Mouse (Mus musculus): ENCODE data around the gene Olfm1. TPM values are rescaled to one million over a fixed set of nuclear protein-coding genes. Genes with fewer than 3 reads are reported as not detected.

Gene Olfm1
- polyA plus RNA-seq (2015; fragmentation: Nextera tagmentation; extraction: Ambion mirVana) = 320 and 328 TPM in 2 replicates

GRCm38 (mm10) chr2:28192821-28193689, at the start of gene Olfm1:
Gene Olfm1, plus strand, starts transcription at chr2:28192992.
- H3K4me1 ChIP-seq (ENCODE audit: control insufficient read depth, insufficient read depth, low read depth, low read length) = peaks cover 29% of the 10 kb centered on the region
- no peaks in the 10 kb centered on the region for H3K36me3 ChIP-seq (ENCODE audit: control insufficient read depth, insufficient read depth, low read length)
- peak; percentile 84 for ATAC-seq
- peak within 1 kb of the TSS; percentile 70 for H3K4me2 ChIP-seq (ENCODE audit: low read length)
- H3K27me3 ChIP-seq (replicated peaks; ENCODE audit: control insufficient read depth, insufficient read depth, low read length) = no peaks in the 10 kb centered on the region; the same call in 1 of the 2 replicates
- H3K9ac ChIP-seq (ENCODE audit: low read depth, low read length) = peak within 1 kb of the TSS; percentile 91
- peak within 1 kb of the TSS; percentile 90 for H3K27ac ChIP-seq (ENCODE audit: low read depth, low read length)
- H3K4me3 ChIP-seq (ENCODE audit: low read length) = peak within 1 kb of the TSS; percentile 82
- H3K9me3 ChIP-seq (ENCODE audit: control insufficient read depth, low read length) = no peaks in the 10 kb centered on the region
- under 1% methylated on average over 59 of the region's 76 CpGs for WGBS

GRCm38 (mm10) chr2:28143417-28144045, 49.3 kb upstream of the Olfm1 start:
- ATAC-seq = no peak
- Histone ChIP-seq H3K4me2 (ENCODE audit: low read length) (no peak overlapping the region), H3K4me3 (ENCODE audit: low read length) (no peak overlapping the region), H3K9ac (ENCODE audit: low read depth, low read length) (no peak overlapping the region), H3K9me3 (ENCODE audit: control insufficient read depth, low read length) (no peaks in the 10 kb centered on the region), H3K27ac (ENCODE audit: low read depth, low read length) (no peak overlapping the region), H3K27me3 (replicated peaks; ENCODE audit: control insufficient read depth, insufficient read depth, low read length) (no peaks in the 10 kb centered on the region), H3K4me1 (ENCODE audit: control insufficient read depth, insufficient read depth, low read depth, low read length) (peaks cover 2% of the 10 kb centered on the region), H3K36me3 (ENCODE audit: control insufficient read depth, insufficient read depth, low read length) (no peaks in the 10 kb centered on the region)
- 65% methylated on average over 13 of the region's 13 CpGs for WGBS

GRCm38 (mm10) chr2:28145702-28146101, 47.1 kb upstream of the Olfm1 start:
- WGBS = 92% methylated on average over 5 of the region's 5 CpGs
- no peak for ATAC-seq
- no peak overlapping the region for H3K9ac ChIP-seq (ENCODE audit: low read depth, low read length)

GRCm38 (mm10) chr2:28146152-28146551, 46.6 kb upstream of the Olfm1 start:
- ATAC-seq = no peak
- Histone ChIP-seq H3K36me3 (ENCODE audit: control insufficient read depth, insufficient read depth, low read length) (no peaks in the 10 kb centered on the region), H3K4me2 (ENCODE audit: low read length) (no peak overlapping the region), H3K27me3 (replicated peaks; ENCODE audit: control insufficient read depth, insufficient read depth, low read length) (no peaks in the 10 kb centered on the region), H3K27ac (ENCODE audit: low read depth, low read length) (no peak overlapping the region), H3K4me1 (ENCODE audit: control insufficient read depth, insufficient read depth, low read depth, low read length) (no peaks in the 10 kb centered on the region; the same call in none of the 2 replicates), H3K4me3 (ENCODE audit: low read length) (no peak overlapping the region), H3K9ac (ENCODE audit: low read depth, low read length) (no peak overlapping the region), H3K9me3 (ENCODE audit: control insufficient read depth, low read length) (no peaks in the 10 kb centered on the region)
- WGBS = 83% methylated on average over 4 of the region's 4 CpGs

More at GRCm38 (mm10) chr2:28145702-28146101, 47.1 kb upstream of the Olfm1 start:
- no peak overlapping the region for H3K4me2 ChIP-seq (ENCODE audit: low read length)
- no peaks in the 10 kb centered on the region for H3K36me3 ChIP-seq (ENCODE audit: control insufficient read depth, insufficient read depth, low read length)
- no peaks in the 10 kb centered on the region; the same call in none of the 2 replicates for H3K4me1 ChIP-seq (ENCODE audit: control insufficient read depth, insufficient read depth, low read depth, low read length)
- no peaks in the 10 kb centered on the region for H3K9me3 ChIP-seq (ENCODE audit: control insufficient read depth, low read length)
- H3K4me3 ChIP-seq (ENCODE audit: low read length) = no peak overlapping the region
- H3K27me3 ChIP-seq (replicated peaks; ENCODE audit: control insufficient read depth, insufficient read depth, low read length) = no peaks in the 10 kb centered on the region
- no peak overlapping the region for H3K27ac ChIP-seq (ENCODE audit: low read depth, low read length)

GRCm38 (mm10) chr2:28146685-28147084, 46.1 kb upstream of the Olfm1 start:
- ATAC-seq = no peak
- H3K4me3 ChIP-seq (ENCODE audit: low read length) = no peak overlapping the region
- no peak overlapping the region for H3K4me2 ChIP-seq (ENCODE audit: low read length)

GRCm38 (mm10) chr2:28147248-28147794, 45.5 kb upstream of the Olfm1 start:
- WGBS = 75% methylated on average over 5 of the region's 5 CpGs
- H3K4me1 ChIP-seq (ENCODE audit: control insufficient read depth, insufficient read depth, low read depth, low read length) = no peaks in the 10 kb centered on the region; the same call in none of the 2 replicates
- no peak for ATAC-seq
- no peaks in the 10 kb centered on the region for H3K36me3 ChIP-seq (ENCODE audit: control insufficient read depth, insufficient read depth, low read length)
- no peak overlapping the region for H3K4me2 ChIP-seq (ENCODE audit: low read length)
- H3K9ac ChIP-seq (ENCODE audit: low read depth, low read length) = no peak overlapping the region
- H3K9me3 ChIP-seq (ENCODE audit: control insufficient read depth, low read length) = no peaks in the 10 kb centered on the region
- H3K27ac ChIP-seq (ENCODE audit: low read depth, low read length) = no peak overlapping the region
- no peaks in the 10 kb centered on the region for H3K27me3 ChIP-seq (replicated peaks; ENCODE audit: control insufficient read depth, insufficient read depth, low read length)
- H3K4me3 ChIP-seq (ENCODE audit: low read length) = no peak overlapping the region

More at GRCm38 (mm10) chr2:28146685-28147084, 46.1 kb upstream of the Olfm1 start:
- Histone ChIP-seq H3K36me3 (ENCODE audit: control insufficient read depth, insufficient read depth, low read length) (no peaks in the 10 kb centered on the region), H3K9ac (ENCODE audit: low read depth, low read length) (no peak overlapping the region), H3K9me3 (ENCODE audit: control insufficient read depth, low read length) (no peaks in the 10 kb centered on the region), H3K27ac (ENCODE audit: low read depth, low read length) (no peak overlapping the region), H3K27me3 (replicated peaks; ENCODE audit: control insufficient read depth, insufficient read depth, low read length) (no peaks in the 10 kb centered on the region), H3K4me1 (ENCODE audit: control insufficient read depth, insufficient read depth, low read depth, low read length) (no peaks in the 10 kb centered on the region; the same call in none of the 2 replicates)
- WGBS = 76% methylated on average over 4 of the region's 4 CpGs

- WGBS = 65% methylated on average over 11 of the region's 11 CpGs
- H3K9ac ChIP-seq (ENCODE audit: low read depth, low read length) = no peak overlapping the region
- H3K4me2 ChIP-seq (ENCODE audit: low read length) = no peak overlapping the region
- no peaks in the 10 kb centered on the region for H3K9me3 ChIP-seq (ENCODE audit: control insufficient read depth, low read length)
- H3K27me3 ChIP-seq (replicated peaks; ENCODE audit: control insufficient read depth, insufficient read depth, low read length) = no peaks in the 10 kb centered on the region
- H3K27ac ChIP-seq (ENCODE audit: low read depth, low read length) = no peak overlapping the region
- H3K4me3 ChIP-seq (ENCODE audit: low read length) = no peak overlapping the region
- H3K36me3 ChIP-seq (ENCODE audit: control insufficient read depth, insufficient read depth, low read length) = no peaks in the 10 kb centered on the region
- ATAC-seq = no peak
- no peaks in the 10 kb centered on the region; the same call in none of the 2 replicates for H3K4me1 ChIP-seq (ENCODE audit: control insufficient read depth, insufficient read depth, low read depth, low read length)
Observed at GRCm38 (mm10) chr2:28149688-28150087, 43.1 kb upstream of the Olfm1 start.

GRCm38 (mm10) chr2:28160568-28160967, 32.2 kb upstream of the Olfm1 start:
- Histone ChIP-seq H3K4me1 (ENCODE audit: control insufficient read depth, insufficient read depth, low read depth, low read length) (peaks cover 4% of the 10 kb centered on the region; the same call in 1 of the 2 replicates), H3K4me3 (ENCODE audit: low read length) (no peak overlapping the region), H3K27me3 (replicated peaks; ENCODE audit: control insufficient read depth, insufficient read depth, low read length) (no peaks in the 10 kb centered on the region), H3K4me2 (ENCODE audit: low read length) (no peak overlapping the region), H3K27ac (ENCODE audit: low read depth, low read length) (no peak overlapping the region; the same call in 1 of the 2 replicates), H3K9me3 (ENCODE audit: control insufficient read depth, low read length) (no peaks in the 10 kb centered on the region), H3K36me3 (ENCODE audit: control insufficient read depth, insufficient read depth, low read length) (no peaks in the 10 kb centered on the region), H3K9ac (ENCODE audit: low read depth, low read length) (no peak overlapping the region)
- ATAC-seq = 0 out of 2 replicates have a peak, but pooled peaks have one; percentile 14
- WGBS = 34% methylated on average over 7 of the region's 7 CpGs

- H3K9me3 ChIP-seq (ENCODE audit: control insufficient read depth, low read length) = no peaks in the 10 kb centered on the region
- peaks cover 1% of the 10 kb centered on the region; the same call in 1 of the 2 replicates for H3K4me1 ChIP-seq (ENCODE audit: control insufficient read depth, insufficient read depth, low read depth, low read length)
- no peak overlapping the region for H3K4me3 ChIP-seq (ENCODE audit: low read length)
- no peaks in the 10 kb centered on the region for H3K27me3 ChIP-seq (replicated peaks; ENCODE audit: control insufficient read depth, insufficient read depth, low read length)
- no peak overlapping the region for H3K9ac ChIP-seq (ENCODE audit: low read depth, low read length)
- 51% methylated on average over 8 of the region's 8 CpGs for WGBS
- no peak for ATAC-seq
- no peak overlapping the region for H3K4me2 ChIP-seq (ENCODE audit: low read length)
- H3K27ac ChIP-seq (ENCODE audit: low read depth, low read length) = no peak overlapping the region
- no peaks in the 10 kb centered on the region for H3K36me3 ChIP-seq (ENCODE audit: control insufficient read depth, insufficient read depth, low read length)
Observed at GRCm38 (mm10) chr2:28165570-28165969, 27.2 kb upstream of the Olfm1 start.
